Mouse (Mus musculus) limb, embryonic 14.5 days (tissue): ENCODE data around the gene Rtn4rl1. TPM values are rescaled to one million over a fixed set of nuclear protein-coding genes. Genes with fewer than 3 reads are reported as not detected.

Experiments
- ATAC-seq: fragments of 200-750 bp; cut with Nextera tagmentation; 2 replicates; pipeline ENCODE4 v1.8.0; 2017; ENCODE audit warnings: low read depth, moderate number of reproducible peaks, moderate TSS enrichment; ENCODE audit not compliant: low FRiP score
- DNase-seq: peaks from one replicate; pipeline ENCODE4 v3.0.0-alpha.2; 2015; ENCODE audit warnings: low spot score
- H3K27ac ChIP-seq: fragments of 300-500 bp; sonication (generic); replicated peaks from 2 replicates; pipeline ENCODE4 v1.5.1; 2014; ENCODE audit warnings: low read depth, mild to moderate bottlenecking, low read length, moderate library complexity, mixed read lengths
- H3K27me3 ChIP-seq: fragments of 300-500 bp; sonication (generic); 2 replicates; pipeline ENCODE4 v1.6.1; 2014; ENCODE audit warnings: low read length, mixed read lengths; ENCODE audit not compliant: control insufficient read depth, insufficient read depth
- H3K36me3 ChIP-seq: fragments of 300-500 bp; sonication (generic); 2 replicates; pipeline ENCODE4 v1.6.1; 2014; ENCODE audit warnings: mild to moderate bottlenecking, low read length, moderate library complexity, mixed read lengths; ENCODE audit not compliant: control insufficient read depth, insufficient read depth
- H3K4me1 ChIP-seq: fragments of 300-500 bp; sonication (generic); 2 replicates; pipeline ENCODE4 v1.6.1; 2014; ENCODE audit warnings: antibody characterized with exemption, low read length, mixed read lengths; ENCODE audit not compliant: control insufficient read depth, insufficient read depth
- H3K4me2 ChIP-seq: fragments of 300-500 bp; sonication (generic); replicated peaks from 2 replicates; pipeline ENCODE4 v1.6.1; 2014; ENCODE audit warnings: low read depth, mild to moderate bottlenecking, low read length, moderate library complexity; ENCODE audit not compliant: severe bottlenecking
- H3K4me3 ChIP-seq: fragments of 300-500 bp; sonication (generic); replicated peaks from 2 replicates; pipeline ENCODE4 v1.5.1; 2014; ENCODE audit warnings: low read length
- H3K9ac ChIP-seq: fragments of 300-500 bp; sonication (generic); 2 replicates; pipeline ENCODE4 v1.6.1; 2014; ENCODE audit warnings: mild to moderate bottlenecking, low read depth, low read length, moderate library complexity; ENCODE audit not compliant: severe bottlenecking
- H3K9me3 ChIP-seq: fragments of 300-500 bp; sonication (generic); 2 replicates; pipeline ENCODE4 v1.6.1; 2016; ENCODE audit warnings: low read length; ENCODE audit not compliant: control insufficient read depth
- POLR2A ChIP-seq: fragments of 200-500 bp; IDR thresholded peaks from 2 replicates; pipeline ENCODE4 v1.8.0; 2012; ENCODE audit warnings: inconsistent platforms, mild to moderate bottlenecking, moderate library complexity, borderline replicate concordance; ENCODE audit not compliant: insufficient read depth, insufficient read length; ENCODE audit errors: extremely low read depth
- WGBS: fragments of 180-500 bp; shearing (Covaris S2); extraction: QIAGEN DNeasy Blood & Tissue Kit; methylation state at CpG from one replicate; pipeline ENCODE4 v1.1.7; 2014; 5-methylcytosine and 5-hydroxymethylcytosine counted together
- polyA plus RNA-seq, 2 experiments: library from polyadenylated mRNA; depleted of rRNA in 1 of 2; stranded (reverse) in 1 of 2; unstranded in 1 of 2; fragments of >200 nt; fragmentation: Nextera tagmentation in 1 of 2; extraction: Ambion mirVana in 1 of 2; gene quantifications; 2 replicates each; pipeline versions ENCODE4 v1.2.1 to v1.2.3; 2012 to 2014

Gene Rtn4rl1
- polyA plus RNA-seq, 2 experiments: 3.4 to 4.4 TPM

DNA sequence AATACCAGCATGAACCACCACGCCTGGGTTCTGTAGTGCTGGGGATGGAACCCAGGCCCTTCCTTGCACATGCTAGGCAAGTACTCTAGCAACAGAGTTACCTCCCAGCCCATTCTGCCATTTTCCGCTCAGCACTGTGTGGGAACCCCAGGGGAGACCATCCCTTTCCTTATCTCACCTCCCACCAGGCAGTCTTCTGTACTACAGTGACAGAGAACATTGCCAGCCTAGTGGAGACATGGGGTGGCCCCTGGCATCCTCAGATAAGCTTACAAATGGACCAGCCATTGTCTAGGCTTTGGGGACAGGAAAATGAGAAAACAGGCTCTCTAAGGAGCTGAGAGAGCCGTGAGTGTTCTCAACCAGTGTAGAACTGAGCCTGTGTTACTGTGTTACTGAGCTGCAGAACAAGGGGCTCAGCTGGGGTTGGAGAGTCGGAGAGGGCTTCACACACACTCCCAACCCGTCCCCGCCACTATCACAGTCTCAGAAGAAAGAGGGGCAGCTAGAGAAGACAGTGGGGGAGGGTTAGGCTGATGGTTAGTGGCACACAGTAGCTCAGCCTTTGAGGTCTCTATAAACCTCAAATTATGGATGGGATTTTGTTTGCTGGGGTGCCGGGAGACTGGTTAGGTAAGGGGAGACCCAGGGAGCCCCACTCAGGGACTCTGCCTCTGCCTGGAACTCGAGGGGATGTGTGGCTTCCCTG lies 76.8 kb downstream of the Rtn4rl1 start:
- no peak for TF ChIP-seq POLR2A
- H3K36me3 ChIP-seq: no peaks in the 10 kb centered on the region
- no peak overlapping the region for H3K4me3 ChIP-seq
- no peak for DNase-seq
- H3K9me3 ChIP-seq: no peaks in the 10 kb centered on the region
- H3K9ac ChIP-seq: no peak overlapping the region
- peaks cover 12% of the 10 kb centered on the region for H3K4me1 ChIP-seq
- no peak overlapping the region for H3K27ac ChIP-seq
- 70% methylated on average over 8 of the region's 8 CpGs for WGBS
- H3K27me3 ChIP-seq: no peaks in the 10 kb centered on the region
- H3K4me2 ChIP-seq: no peak overlapping the region
- no peak for ATAC-seq

DNA sequence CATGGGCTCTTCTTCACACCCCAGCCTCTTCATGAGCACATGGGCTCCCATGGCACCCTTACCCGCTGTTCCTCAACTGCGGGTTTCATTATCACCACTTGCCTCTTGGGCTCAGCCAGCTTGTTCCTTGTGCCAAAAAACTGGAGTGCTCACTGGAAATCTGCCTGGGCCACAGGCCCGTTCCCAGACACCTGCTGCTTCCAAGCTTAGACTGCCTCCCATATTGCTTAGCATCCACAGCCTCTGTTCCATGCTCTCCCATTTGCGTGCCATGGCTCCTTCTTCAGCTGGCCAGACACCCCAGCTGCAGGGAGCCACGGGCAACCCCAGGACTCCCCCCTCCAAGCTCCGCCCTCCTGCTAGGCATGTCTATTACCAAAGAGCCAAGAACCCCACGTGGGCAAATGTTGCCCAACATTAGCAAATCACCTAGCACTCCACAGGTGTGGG lies 77.4 kb downstream of the Rtn4rl1 start:
- Histone ChIP-seq H3K9me3 (no peaks in the 10 kb centered on the region), H3K9ac (no peak overlapping the region), H3K27ac (no peak overlapping the region), H3K4me2 (no peak overlapping the region), H3K4me1 (peaks cover 10% of the 10 kb centered on the region; the same call in 1 of the 2 replicates), H3K4me3 (no peak overlapping the region), H3K36me3 (no peaks in the 10 kb centered on the region), H3K27me3 (no peaks in the 10 kb centered on the region)
- TF ChIP-seq POLR2A: no peak
- WGBS: 68% methylated on average over 7 of the region's 7 CpGs
- ATAC-seq (no peak), DNase-seq (no peak)

GRCm38 (mm10) chr11:75273466-75273865 lies 79.9 kb downstream of the Rtn4rl1 start:
- H3K27me3 ChIP-seq: no peaks in the 10 kb centered on the region
- TF ChIP-seq POLR2A: no peak
- ATAC-seq (no peak), DNase-seq (no peak)
- peaks cover 10% of the 10 kb centered on the region; the same call in 1 of the 2 replicates for H3K4me1 ChIP-seq
- no peak overlapping the region for H3K4me2 ChIP-seq
- H3K9me3 ChIP-seq: no peaks in the 10 kb centered on the region
- H3K4me3 ChIP-seq: no peak overlapping the region
- 22% methylated on average over 8 of the region's 8 CpGs for WGBS
- H3K36me3 ChIP-seq: no peaks in the 10 kb centered on the region
- H3K9ac ChIP-seq: no peak overlapping the region
- no peak overlapping the region for H3K27ac ChIP-seq

DNA sequence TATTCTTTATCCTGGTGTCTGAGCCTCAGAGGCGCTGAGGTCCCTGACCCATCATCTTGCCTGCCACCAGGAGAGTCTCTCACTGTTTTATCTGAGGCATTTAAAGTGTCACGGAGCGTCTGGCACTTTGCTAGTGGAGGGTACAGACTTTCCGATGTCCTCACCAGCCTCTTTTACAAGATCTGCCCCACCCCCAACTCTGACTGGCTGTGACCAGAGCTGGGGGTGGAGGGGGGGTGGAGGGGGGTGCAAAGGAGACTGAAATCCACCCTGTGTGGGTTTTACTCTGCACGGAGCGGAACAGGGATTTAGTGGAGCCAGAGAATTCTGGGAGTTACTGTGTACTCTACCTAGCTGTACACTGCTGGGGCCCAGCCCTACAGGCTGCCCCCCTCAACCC lies 81.5 kb downstream of the Rtn4rl1 start:
- Histone ChIP-seq H3K27ac (0 out of 2 replicates have a peak overlapping the region, but pooled peaks have one; percentile 10), H3K36me3 (no peaks in the 10 kb centered on the region), H3K4me2 (no peak overlapping the region), H3K4me3 (no peak overlapping the region), H3K27me3 (no peaks in the 10 kb centered on the region), H3K9ac (peak overlapping the region; percentile 34; the same call in 1 of the 2 replicates), H3K9me3 (no peaks in the 10 kb centered on the region), H3K4me1 (peaks cover 20% of the 10 kb centered on the region)
- DNase-seq (no peak), ATAC-seq (0 out of 2 replicates have a peak, but pooled peaks have one; percentile 15)
- 17% methylated on average over 6 of the region's 6 CpGs for WGBS
- TF ChIP-seq POLR2A: no peak

DNA sequence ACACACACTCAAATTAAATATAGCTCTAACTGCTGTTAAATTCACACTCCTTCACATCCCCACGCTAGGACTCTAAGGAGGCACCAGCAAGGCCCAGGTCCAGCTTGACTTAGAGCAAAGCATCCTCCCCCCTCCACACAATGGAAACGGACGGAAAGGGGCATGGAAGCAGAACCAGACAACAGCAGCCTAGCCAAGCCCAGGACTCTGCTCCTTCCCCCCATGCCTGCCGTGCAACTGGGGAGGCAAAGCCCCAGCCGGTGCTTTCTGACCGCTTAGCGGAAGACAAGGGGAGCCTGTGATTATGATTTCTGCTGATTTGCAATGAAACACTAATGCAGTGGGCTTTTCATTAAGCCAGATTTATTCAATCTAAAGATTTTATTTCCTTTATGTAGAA lies 84.5 kb downstream of the Rtn4rl1 start:
- ATAC-seq: no peak
- H3K4me1 ChIP-seq: peaks cover 43% of the 10 kb centered on the region
- H3K27ac ChIP-seq: no peak overlapping the region
- WGBS: 64% methylated on average over 7 of the region's 7 CpGs
- no peak overlapping the region for H3K4me3 ChIP-seq
- DNase-seq: no peak
- H3K4me2 ChIP-seq: no peak overlapping the region
- TF ChIP-seq POLR2A: no peak
- H3K9ac ChIP-seq: no peak overlapping the region
- peaks cover 17% of the 10 kb centered on the region for H3K27me3 ChIP-seq
- H3K9me3 ChIP-seq: no peaks in the 10 kb centered on the region
- H3K36me3 ChIP-seq: no peaks in the 10 kb centered on the region

DNA sequence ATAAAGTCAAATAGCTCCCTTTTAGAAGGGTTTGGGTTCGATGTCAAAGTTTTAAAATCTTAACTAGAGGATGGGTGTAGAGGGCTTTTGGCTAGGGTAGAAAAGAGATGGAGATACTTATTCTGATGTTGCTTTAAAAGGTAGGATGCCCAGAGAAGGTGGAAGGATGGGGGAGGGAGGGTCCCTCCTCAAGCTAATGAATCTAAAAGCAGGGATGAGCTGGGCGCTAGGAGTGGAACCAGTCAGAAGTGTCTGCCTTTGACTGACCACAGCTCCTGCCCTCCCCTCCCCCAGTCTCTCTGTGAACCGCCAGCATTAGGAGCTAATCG lies 85.4 kb downstream of the Rtn4rl1 start:
- 18% methylated on average over 4 of the region's 4 CpGs for WGBS
- H3K9me3 ChIP-seq: no peaks in the 10 kb centered on the region
- no peak for ATAC-seq
- H3K4me3 ChIP-seq: peak overlapping the region; percentile 15
- H3K9ac ChIP-seq: 0 out of 2 replicates have a peak overlapping the region, but pooled peaks have one; percentile 21
- peaks cover 43% of the 10 kb centered on the region for H3K4me1 ChIP-seq
- no peak for TF ChIP-seq POLR2A
- H3K27ac ChIP-seq: no peak overlapping the region
- H3K36me3 ChIP-seq: no peaks in the 10 kb centered on the region
- H3K4me2 ChIP-seq: peak overlapping the region; percentile 45
- no peak for DNase-seq
- peaks cover 21% of the 10 kb centered on the region for H3K27me3 ChIP-seq
